Mouse (Mus musculus) stomach, embryonic 16.5 days (tissue): ENCODE results near the gene Phka1. TPM values are rescaled to one million over a fixed set of nuclear protein-coding genes. Genes with fewer than 3 reads are reported as not detected.
"Not testable (repeated sequence)": the region's sequence is repeated elsewhere in the genome, so short reads cannot be mapped to it uniquely, and the experiment has no call there.

Experiments
- ATAC-seq: fragments of 200-750 bp; cut with Nextera tagmentation; 2 replicates; pipeline ENCODE4 v1.8.0; 2017; ENCODE audit warnings: moderate number of reproducible peaks, moderate TSS enrichment; ENCODE audit not compliant: insufficient read depth, low FRiP score
- H3K27ac ChIP-seq: fragments of 300-500 bp; sonication (generic); 2 replicates; pipeline ENCODE4 v1.5.1; 2014; ENCODE audit warnings: low read length
- H3K27me3 ChIP-seq: fragments of 300-500 bp; sonication (generic); 2 replicates; pipeline ENCODE4 v1.6.1; 2014; ENCODE audit warnings: low read length, control low read depth, mixed read lengths; ENCODE audit not compliant: control insufficient read depth, insufficient read depth
- H3K36me3 ChIP-seq: fragments of 300-500 bp; sonication (generic); 2 replicates; pipeline ENCODE4 v1.6.1; 2014; ENCODE audit warnings: low read length; ENCODE audit not compliant: control insufficient read depth, insufficient read depth
- H3K4me1 ChIP-seq: fragments of 300-500 bp; sonication (generic); 2 replicates; pipeline ENCODE4 v1.6.1; 2014; ENCODE audit warnings: low read length, control low read depth, mixed read lengths; ENCODE audit not compliant: control insufficient read depth, insufficient read depth
- H3K4me2 ChIP-seq: fragments of 300-500 bp; sonication (generic); 2 replicates; pipeline ENCODE4 v1.6.1; 2014; ENCODE audit warnings: low read depth, low read length, mixed read lengths
- H3K4me3 ChIP-seq: fragments of 300-500 bp; sonication (generic); replicated peaks from 2 replicates; pipeline ENCODE4 v1.5.1; 2014; ENCODE audit warnings: mild to moderate bottlenecking, low read length
- H3K9ac ChIP-seq: fragments of 300-500 bp; sonication (generic); 2 replicates; pipeline ENCODE4 v1.6.1; 2014; ENCODE audit warnings: low read length
- H3K9me3 ChIP-seq: fragments of 300-500 bp; sonication (generic); replicated peaks from 2 replicates; pipeline ENCODE4 v1.6.1; 2016; ENCODE audit warnings: low read length, control low read depth; ENCODE audit not compliant: control insufficient read depth
- WGBS: fragments of 180-500 bp; shearing (Covaris S2); extraction: QIAGEN DNeasy Blood & Tissue Kit; methylation state at CpG from one replicate; pipeline ENCODE4 v1.1.7; 2014; 5-methylcytosine and 5-hydroxymethylcytosine counted together
- polyA plus RNA-seq: library from polyadenylated mRNA; unstranded; fragments of >200 nt; fragmentation: Nextera tagmentation; extraction: Ambion mirVana; gene quantifications from 2 replicates; pipeline ENCODE4 v1.2.1, GENCODE M21; 2015

The Phka1 gene
- polyA plus RNA-seq = 7.0 and 8.2 TPM in 2 replicates

GRCm38 (mm10) chrX:102643823-102644572, at the start of gene Phka1:
TSS of gene Phka1 (minus strand) at chrX:102644246.
- 17% methylated on average over 60 of the region's 60 CpGs for WGBS
- Histone ChIP-seq H3K27ac (no peak within 1 kb of the TSS), H3K9ac (peak within 1 kb of the TSS; percentile 74), H3K4me1 (no peaks in the 10 kb centered on the region), H3K9me3 (no peaks in the 10 kb centered on the region), H3K4me2 (peak within 1 kb of the TSS; percentile 59), H3K27me3 (peaks cover 15% of the 10 kb centered on the region; the same call in 1 of the 2 replicates), H3K36me3 (no peaks in the 10 kb centered on the region), H3K4me3 (peak within 1 kb of the TSS; percentile 58)
- peak; percentile 91 for ATAC-seq

GRCm38 (mm10) chrX:102689252-102689651, 45.2 kb upstream of the Phka1 start:
- not testable (repeated sequence) for H3K4me3 ChIP-seq, H3K27me3 ChIP-seq, H3K36me3 ChIP-seq, H3K9ac ChIP-seq, ATAC-seq, H3K4me1 ChIP-seq, H3K27ac ChIP-seq, H3K4me2 ChIP-seq, H3K9me3 ChIP-seq
- 23% methylated on average over 4 of the region's 4 CpGs for WGBS

GRCm38 (mm10) chrX:102686872-102687271, 42.8 kb upstream of the Phka1 start, which contains the start of gene Gm3880:
TSS of gene Gm3880 (minus strand) at chrX:102686972.
- H3K9ac ChIP-seq, H3K27ac ChIP-seq, H3K36me3 ChIP-seq, H3K4me1 ChIP-seq, H3K4me3 ChIP-seq, H3K4me2 ChIP-seq, ATAC-seq, H3K9me3 ChIP-seq, H3K27me3 ChIP-seq: not testable (repeated sequence)
- WGBS = 87% methylated on average over 5 of the region's 5 CpGs

- not testable (repeated sequence) for H3K36me3 ChIP-seq, H3K4me3 ChIP-seq, H3K4me1 ChIP-seq, H3K27me3 ChIP-seq, H3K4me2 ChIP-seq, H3K9ac ChIP-seq, H3K9me3 ChIP-seq, H3K27ac ChIP-seq, ATAC-seq
- 60% methylated on average over 3 of the region's 3 CpGs for WGBS
Observed at GRCm38 (mm10) chrX:102684706-102685105, 40.7 kb upstream of the Phka1 start.

GRCm38 (mm10) chrX:102666641-102667040, 22.6 kb upstream of the Phka1 start:
- no peak overlapping the region for H3K4me2 ChIP-seq
- no peaks in the 10 kb centered on the region for H3K4me1 ChIP-seq
- H3K27me3 ChIP-seq = no peaks in the 10 kb centered on the region
- no peaks in the 10 kb centered on the region for H3K36me3 ChIP-seq
- no peak for ATAC-seq
- WGBS = 65% methylated on average over 2 of the region's 2 CpGs
- no peaks in the 10 kb centered on the region for H3K9me3 ChIP-seq
- no peak overlapping the region for H3K9ac ChIP-seq
- no peak overlapping the region for H3K4me3 ChIP-seq
- no peak overlapping the region for H3K27ac ChIP-seq

- Histone ChIP-seq H3K36me3 (no peaks in the 10 kb centered on the region), H3K27me3 (no peaks in the 10 kb centered on the region; the same call in 1 of the 2 replicates), H3K27ac (no peak overlapping the region), H3K4me1 (no peaks in the 10 kb centered on the region), H3K4me3 (no peak overlapping the region), H3K4me2 (no peak overlapping the region), H3K9me3 (no peaks in the 10 kb centered on the region), H3K9ac (no peak overlapping the region)
- ATAC-seq = no peak
- WGBS = 18% methylated on average over 3 of the region's 3 CpGs
Observed at GRCm38 (mm10) chrX:102660712-102661111, 16.7 kb upstream of the Phka1 start.

GRCm38 (mm10) chrX:102645691-102646090, 1.6 kb upstream of the Phka1 start:
- H3K9ac ChIP-seq = no peak overlapping the region
- no peak overlapping the region for H3K27ac ChIP-seq
- no peak for ATAC-seq
- H3K4me3 ChIP-seq = no peak overlapping the region
- 90% methylated on average over 1 of the region's 1 CpGs for WGBS
- peaks cover 15% of the 10 kb centered on the region; the same call in 1 of the 2 replicates for H3K27me3 ChIP-seq
- no peaks in the 10 kb centered on the region for H3K9me3 ChIP-seq
- H3K4me1 ChIP-seq = no peaks in the 10 kb centered on the region
- no peaks in the 10 kb centered on the region for H3K36me3 ChIP-seq
- no peak overlapping the region for H3K4me2 ChIP-seq

- Histone ChIP-seq H3K9ac (no peak overlapping the region), H3K4me1 (no peaks in the 10 kb centered on the region), H3K36me3 (no peaks in the 10 kb centered on the region), H3K9me3 (no peaks in the 10 kb centered on the region), H3K4me3 (peak overlapping the region; percentile 58), H3K4me2 (peak overlapping the region; percentile 59), H3K27ac (no peak overlapping the region), H3K27me3 (peaks cover 15% of the 10 kb centered on the region; the same call in 1 of the 2 replicates)
- 43% methylated on average over 6 of the region's 6 CpGs for WGBS
- no peak for ATAC-seq
Observed at GRCm38 (mm10) chrX:102645146-102645545, 1.1 kb upstream of the Phka1 start.

- no peaks in the 10 kb centered on the region for H3K36me3 ChIP-seq
- no peak for ATAC-seq
- H3K9me3 ChIP-seq = no peaks in the 10 kb centered on the region
- H3K27ac ChIP-seq = no peak overlapping the region
- H3K4me3 ChIP-seq = peak overlapping the region; percentile 58
- peaks cover 15% of the 10 kb centered on the region; the same call in 1 of the 2 replicates for H3K27me3 ChIP-seq
- peak overlapping the region; percentile 59 for H3K4me2 ChIP-seq
- H3K4me1 ChIP-seq = no peaks in the 10 kb centered on the region
- H3K9ac ChIP-seq = peak overlapping the region; percentile 74
- 16% methylated on average over 8 of the region's 8 CpGs for WGBS
Observed at GRCm38 (mm10) chrX:102644573-102644951, 516 bp upstream of the Phka1 start.
